Mouse (Mus musculus) kidney, adult 2 months (tissue): ENCODE measurements around the gene Dohh. TPM values are rescaled to one million over a fixed set of nuclear protein-coding genes. Genes with fewer than 3 reads are reported as not detected.

Experiments used
- DNase-seq: peaks from one replicate; pipeline ENCODE4 v3.0.0; 2021
- H3K27ac ChIP-seq: fragments of 200-500 bp; 2 replicates; pipeline ENCODE4 v1.5.1; 2012; ENCODE audit warnings: low read depth, low read length, control low read depth, inconsistent platforms; ENCODE audit not compliant: insufficient read depth
- H3K27me3 ChIP-seq: fragments of 200-500 bp; replicated peaks from 2 replicates; pipeline ENCODE4 v1.6.1; 2012; ENCODE audit warnings: mild to moderate bottlenecking, moderate library complexity, low read length, inconsistent platforms; ENCODE audit not compliant: control insufficient read depth, insufficient read depth
- H3K36me3 ChIP-seq: fragments of 200-500 bp; 2 replicates; pipeline ENCODE4 v1.6.1; 2012; ENCODE audit warnings: mild to moderate bottlenecking, moderate library complexity, low read length, inconsistent platforms; ENCODE audit not compliant: control insufficient read depth, insufficient read depth
- H3K4me1 ChIP-seq: fragments of 200-500 bp; 2 replicates; pipeline ENCODE4 v1.6.1; 2011; ENCODE audit warnings: low read length; ENCODE audit not compliant: control insufficient read depth, insufficient read depth
- H3K4me3 ChIP-seq: fragments of 200-500 bp; 2 replicates; pipeline ENCODE4 v1.5.1; 2011; ENCODE audit warnings: mild to moderate bottlenecking, low read depth, low read length, control low read depth; ENCODE audit not compliant: insufficient read depth
- CTCF ChIP-seq: fragments of 200-500 bp; conservative IDR thresholded peaks from 2 replicates; pipeline ENCODE4 v1.5.1; 2011; ENCODE audit warnings: low read depth, mild to moderate bottlenecking, control low read depth, low read length, moderate library complexity, mixed read lengths; ENCODE audit not compliant: insufficient read depth, insufficient read length
- POLR2A ChIP-seq: fragments of 200-500 bp; IDR thresholded peaks from one replicate; pipeline ENCODE4 v1.6.1; 2011; ENCODE audit warnings: low read depth, low read length, control low read depth
- WGBS: fragments of 180-500 bp; shearing (Covaris S2); methylation state at CpG from one replicate; pipeline ENCODE4 v1.1.7; 2018; 5-methylcytosine and 5-hydroxymethylcytosine counted together
- polyA plus RNA-seq: library from polyadenylated mRNA; depleted of rRNA; stranded (reverse); fragments of >200 nt; gene quantifications from 2 replicates; pipeline ENCODE4 v1.2.3, GENCODE M21; 2012

Dohh gene
- polyA plus RNA-seq, 1 experiment: 60.6 TPM

GRCm38 (mm10) chr10:81405588-81406201 lies 21.5 kb downstream of the Dohh start:
- peak; percentile 67 for DNase-seq
- TF ChIP-seq CTCF: peak; percentile 70
- no peak for TF ChIP-seq POLR2A
- H3K4me1 ChIP-seq: peaks cover 45% of the 10 kb centered on the region
- H3K27me3 ChIP-seq: no peaks in the 10 kb centered on the region
- H3K4me3 ChIP-seq: no peak overlapping the region
- 55% methylated on average over 13 of the region's 13 CpGs for WGBS
- peaks cover 4% of the 10 kb centered on the region for H3K36me3 ChIP-seq
- H3K27ac ChIP-seq: 0 out of 2 replicates have a peak overlapping the region, but pooled peaks have one; percentile 9

GRCm38 (mm10) chr10:81406504-81407440 lies 22.5 kb downstream of the Dohh start:
- TF ChIP-seq POLR2A (no peak), CTCF (no peak)
- Histone ChIP-seq H3K27ac (peak overlapping the region; percentile 92), H3K4me1 (peaks cover 49% of the 10 kb centered on the region), H3K4me3 (peak overlapping the region; percentile 21), H3K27me3 (no peaks in the 10 kb centered on the region), H3K36me3 (peaks cover 3% of the 10 kb centered on the region)
- DNase-seq: no peak
- WGBS: 54% methylated on average over 24 of the region's 24 CpGs

- DNase-seq: peak; percentile 96
- peak overlapping the region; percentile 92 for H3K27ac ChIP-seq
- no peak for TF ChIP-seq POLR2A
- WGBS: 20% methylated on average over 31 of the region's 31 CpGs
- H3K4me3 ChIP-seq: peak overlapping the region; percentile 21
- peaks cover 51% of the 10 kb centered on the region for H3K4me1 ChIP-seq
- H3K36me3 ChIP-seq: peaks cover 3% of the 10 kb centered on the region
- H3K27me3 ChIP-seq: no peaks in the 10 kb centered on the region
Measured at GRCm38 (mm10) chr10:81407539-81408423, 23.6 kb downstream of the Dohh start.

GRCm38 (mm10) chr10:81408424-81408729 lies 24.1 kb downstream of the Dohh start:
- no peak overlapping the region for H3K4me3 ChIP-seq
- H3K27me3 ChIP-seq: no peaks in the 10 kb centered on the region
- DNase-seq: no peak
- 41% methylated on average over 13 of the region's 13 CpGs for WGBS
- peaks cover 55% of the 10 kb centered on the region for H3K4me1 ChIP-seq
- H3K36me3 ChIP-seq: peaks cover 2% of the 10 kb centered on the region
- H3K27ac ChIP-seq: peak overlapping the region; percentile 92
- TF ChIP-seq CTCF (no peak), POLR2A (no peak)

GRCm38 (mm10) chr10:81408871-81409291 lies 24.7 kb downstream of the Dohh start:
- H3K27me3 ChIP-seq: no peaks in the 10 kb centered on the region
- TF ChIP-seq POLR2A (no peak), CTCF (peak; percentile 96)
- H3K27ac ChIP-seq: peak overlapping the region; percentile 92
- WGBS: 13% methylated on average over 9 of the region's 9 CpGs
- H3K36me3 ChIP-seq: peaks cover 2% of the 10 kb centered on the region; the same call in 1 of the 2 replicates
- DNase-seq: peak; percentile 96
- H3K4me1 ChIP-seq: peaks cover 59% of the 10 kb centered on the region
- H3K4me3 ChIP-seq: no peak overlapping the region

GRCm38 (mm10) chr10:81409330-81409729 lies 25.1 kb downstream of the Dohh start:
- no peak for DNase-seq
- Histone ChIP-seq H3K27ac (peak overlapping the region; percentile 97), H3K36me3 (peaks cover 2% of the 10 kb centered on the region; the same call in 1 of the 2 replicates), H3K4me1 (peaks cover 63% of the 10 kb centered on the region), H3K27me3 (no peaks in the 10 kb centered on the region), H3K4me3 (no peak overlapping the region)
- WGBS: 39% methylated on average over 8 of the region's 8 CpGs
- TF ChIP-seq CTCF (no peak), POLR2A (no peak)
